8 mouse cellular contexts compared by ENCODE assay signal in the genomic region with DNA sequence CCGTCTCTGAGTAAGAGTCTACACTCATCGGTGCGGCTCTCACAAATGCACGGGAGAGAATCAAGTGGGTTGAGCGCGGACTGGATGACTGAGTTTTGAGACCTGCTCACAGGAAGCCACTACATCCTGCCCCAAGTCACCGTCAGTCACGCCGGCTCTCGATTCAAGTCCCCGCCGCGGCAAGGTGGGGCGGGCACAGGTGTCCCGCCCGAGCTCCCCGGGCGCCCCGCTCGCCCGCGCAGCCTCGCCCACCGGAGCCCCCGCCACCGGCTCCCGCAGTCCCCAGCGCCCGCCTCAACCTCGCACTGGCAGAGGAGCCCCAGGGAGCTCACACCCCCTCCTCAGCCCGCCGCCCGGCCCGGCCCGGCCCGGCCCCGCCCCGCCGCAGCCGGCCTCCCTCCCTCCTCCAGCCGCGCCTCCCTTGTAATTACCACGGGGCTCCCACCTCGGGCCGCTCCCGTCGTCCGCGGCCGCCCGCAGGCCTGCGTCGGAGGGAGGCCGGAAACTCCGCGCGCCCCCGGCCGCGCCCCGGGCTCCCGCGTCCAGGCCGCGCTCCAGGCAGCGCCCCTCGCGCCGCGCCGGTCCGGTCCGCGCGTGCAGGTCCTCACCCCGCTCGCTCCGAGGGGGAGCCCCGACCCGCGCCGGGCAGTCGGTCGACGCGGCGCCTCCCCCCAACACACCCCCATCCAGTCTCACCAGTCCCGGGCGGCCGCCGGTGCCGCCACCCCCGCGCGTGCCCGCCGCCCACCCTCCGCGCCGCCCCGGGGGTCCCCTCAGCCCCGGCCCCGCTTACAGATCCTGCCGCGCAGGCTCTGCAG. TPM values are rescaled to one million over a fixed set of nuclear protein-coding genes. Genes with fewer than 3 reads are reported as not detected.
DNase-seq lines count a peak whose midpoint lies in the region; ATAC-seq and TF ChIP-seq lines count a peak whose summit lies in the region.

No protein-coding gene starts in this region.

- peaks cover 32 to 53% of the 10 kb centered on the region in 2 experiments for H3K4me1 ChIP-seq in MEL (ENCODE audit: control insufficient read depth in 1 of 2, insufficient read depth in 2 of 2, low read length in 2 of 2)
- no peaks in the 10 kb centered on the region for H3K4me1 ChIP-seq in brown adipose tissue, adult 24 weeks (ENCODE audit: control insufficient read depth, insufficient read depth, insufficient read length, low read length)
- H3K4me1 ChIP-seq in forebrain, embryonic 12.5 days, result peaks cover 6% of the 10 kb centered on the region; the same call in 1 of the 2 replicates

- TF ChIP-seq POLR2A in MEL (IDR thresholded peaks at IDR 0.05; ENCODE audit: control insufficient read depth in 1 of 2, insufficient read depth in 1 of 2, low read depth in 1 of 2, low read length in 2 of 2, poor library complexity in 1 of 2), result no peak

- no peaks in the 10 kb centered on the region for H3K27me3 ChIP-seq in MEL (ENCODE audit: control insufficient read depth in 1 of 2, insufficient read depth in 2 of 2, low read length in 2 of 2)
- H3K27me3 ChIP-seq in forebrain, embryonic 12.5 days, result peaks cover 25% of the 10 kb centered on the region

- peaks cover 0 to 52% of the 10 kb centered on the region in 2 experiments; a peak in 2 of 4 replicates for H3K36me3 ChIP-seq in MEL (ENCODE audit: control insufficient read depth in 1 of 2, insufficient read depth in 2 of 2, low read length in 2 of 2)
- no peaks in the 10 kb centered on the region for H3K36me3 ChIP-seq in forebrain, embryonic 12.5 days (replicated peaks)

- H3K9me3 ChIP-seq in MEL (replicated peaks; ENCODE audit: insufficient read depth, low read length), result no peaks in the 10 kb centered on the region
- H3K9me3 ChIP-seq in forebrain, embryonic 12.5 days, result no peaks in the 10 kb centered on the region

- peak overlapping the region; percentile 53 to 67 for H3K4me3 ChIP-seq in MEL (ENCODE audit: control insufficient read depth in 1 of 2, insufficient read depth in 1 of 2, low read depth in 2 of 2, low read length in 2 of 2)
- peak overlapping the region; percentile 68 for H3K4me3 ChIP-seq in brown adipose tissue, adult 24 weeks (ENCODE audit: insufficient read depth, low read depth, low read length)
- peak overlapping the region; percentile 92 for H3K4me3 ChIP-seq in forebrain, embryonic 12.5 days (replicated peaks)

- peak; percentile 78 for DNase-seq in MEL (ENCODE audit: low read depth, low spot score)
- peak; percentile 26 for DNase-seq in heart, postnatal 25 days (ENCODE audit: low spot score)
- peak; percentile 41 to 63 for DNase-seq in layer of hippocampus, postnatal 10 days (ENCODE audit: low spot score in 2 of 2)
- DNase-seq in lung, postnatal 4 days, result peak; percentile 73 to 83
- peak; percentile 36 for DNase-seq in retina, postnatal 7 days (ENCODE audit: low read depth, low spot score)
- peak; percentile 66 for DNase-seq in urinary bladder, postnatal 14 days (ENCODE audit: low spot score)

- peak; percentile 89 for ATAC-seq in forebrain, embryonic 12.5 days (ENCODE audit: low FRiP score)

- H3K27ac ChIP-seq in MEL (ENCODE audit: control insufficient read depth, low read depth, low read length), result peak overlapping the region; percentile 67
- H3K27ac ChIP-seq in brown adipose tissue, adult 24 weeks (replicated peaks; ENCODE audit: low read depth, low read length), result no peak overlapping the region
- peak overlapping the region; percentile 98 for H3K27ac ChIP-seq in forebrain, embryonic 12.5 days

- under 1% methylated on average over 50 of the region's 105 CpGs for WGBS in forebrain, embryonic 12.5 days

- peak overlapping the region; percentile 95 for H3K9ac ChIP-seq in MEL (ENCODE audit: control insufficient read depth, low read depth, low read length, poor library complexity, severe bottlenecking)
- H3K9ac ChIP-seq in forebrain, embryonic 12.5 days, result peak overlapping the region; percentile 92

- TF ChIP-seq CTCF in MEL (IDR thresholded peaks at IDR 0.05 in 2 of 3, conservative IDR thresholded peaks at IDR 0.05 in 1 of 3; ENCODE audit: control insufficient read depth in 1 of 3, insufficient read depth in 1 of 3, low read depth in 2 of 3, low read length in 3 of 3, poor library complexity in 1 of 3, severe bottlenecking in 1 of 3), result no peak

- intact Hi-C loops in heart, postnatal 25 days (cut with DNase I), result loop anchor here (10.0 kb wide), 1 partner anchor 276 kb away; no protein-coding TSS in a partner anchor

- TF ChIP-seq EP300 in MEL (IDR thresholded peaks at IDR 0.05; ENCODE audit: low read depth in 1 of 2, low read length in 2 of 2), result no peak

- no peak for TF ChIP-seq RAD21 in MEL (IDR thresholded peaks at IDR 0.05; ENCODE audit: low read depth, low read length)

- H3K79me2 ChIP-seq in MEL (ENCODE audit: control insufficient read depth, insufficient read depth, low read length, poor library complexity), result peaks cover 35% of the 10 kb centered on the region

- peak overlapping the region; percentile 82 for H3K4me2 ChIP-seq in forebrain, embryonic 12.5 days

TF ChIP-seq in MEL, 35 proteins besides CTCF, POLR2A, EP300 and RAD21:
- TF ChIP-seq TBP (IDR thresholded peaks at IDR 0.05; ENCODE audit: low read depth, low read length) (0 out of 2 replicates have a peak, but pooled peaks have one; percentile 15), KAT2A (conservative IDR thresholded peaks at IDR 0.05; ENCODE audit: low read depth, low read length) (no peak), TCF12 (IDR thresholded peaks at IDR 0.05; ENCODE audit: low read depth, low read length) (no peak)

RNA-seq across cellular contexts. Expression of a gene that starts 0.6 kb away (rescaled TPM):
- 9.5 and 11.3 TPM in 2 replicates for total RNA-seq in MEL (2012; rRNA removed)
- 10 to 100 TPM in 1 of 2 experiments, not detected in 1; 11.3 TPM for polyA plus RNA-seq in MEL (2012; ENCODE audit: insufficient read depth in 1 of 2, insufficient read length in 2 of 2, low read depth in 1 of 2, low replicate concordance in 2 of 2, missing spikeins in 1 of 2)
- 2.6 and 5.7 TPM in 2 replicates for polyA plus RNA-seq in brown adipose tissue, adult 24 weeks (2012; ENCODE audit: insufficient read depth, insufficient read length, missing spikeins)
- 17.6 and 18.8 TPM in 2 replicates for polyA plus RNA-seq in forebrain, embryonic 12.5 days (2016; fragmentation: Nextera tagmentation; extraction: Ambion mirVana)
- total RNA-seq in heart, postnatal 25 days (2021), result 1 to 10 TPM; 5.5 to 6.0 TPM
- 10 to 100 TPM; 29.4 to 32.6 TPM for total RNA-seq in layer of hippocampus, postnatal 10 days (2021)

Comparison
In these comparisons a context has a peak if more than half of its experiments do, and no peak if none do; other contexts are left out.
1. DNase-seq: peak in every context shown above with its lines; median percentile 78 in MEL; 78 in lung, postnatal 4 days; 66 in urinary bladder, postnatal 14 days; 52 in layer of hippocampus, postnatal 10 days; 36 in retina, postnatal 7 days; 26 in heart, postnatal 25 days.